Mouse (Mus musculus): ENCODE results near the gene Slc26a10.

The Slc26a10 gene

GRCm38 (mm10) chr10:127180695-127181047, 226 bp upstream of the Slc26a10 start:
- peak; percentile 8 for DNase-seq

- DNase-seq, result peak; percentile 42
These were observed 2.0 kb downstream of the Slc26a10 start for GRCm38 (mm10) chr10:127178286-127179027.

- DNase-seq, result peak; percentile 78
These were observed 2.7 kb downstream of the Slc26a10 start for GRCm38 (mm10) chr10:127177719-127178118.

- DNase-seq, result no peak
These were observed 3.2 kb downstream of the Slc26a10 start for GRCm38 (mm10) chr10:127177235-127177634.

- DNase-seq, result peak; percentile 28
These were observed 3.7 kb downstream of the Slc26a10 start for GRCm38 (mm10) chr10:127176756-127177155.

GRCm38 (mm10) chr10:127176228-127176627, 4.2 kb downstream of the Slc26a10 start:
- DNase-seq, result peak; percentile 12

- peak; percentile 13 for DNase-seq
These were observed 6.3 kb downstream of the Slc26a10 start for GRCm38 (mm10) chr10:127174170-127174569.

GRCm38 (mm10) chr10:127173148-127174065, 7.0 kb downstream of the Slc26a10 start:
- peak; percentile 20 for DNase-seq

GRCm38 (mm10) chr10:127171631-127172200, 8.7 kb downstream of the Slc26a10 start:
- DNase-seq, result peak; percentile 19

GRCm38 (mm10) chr10:127170837-127171272, 9.6 kb downstream of the Slc26a10 start:
- peak; percentile 56 for DNase-seq

GRCm38 (mm10) chr10:127170002-127170401, 10.4 kb downstream of the Slc26a10 start:
- peak; percentile 37 for DNase-seq

- peak; percentile 47 for DNase-seq
These were observed 12.7 kb downstream of the Slc26a10 start for GRCm38 (mm10) chr10:127167614-127168192.

GRCm38 (mm10) chr10:127166771-127167613, 13.5 kb downstream of the Slc26a10 start:
- DNase-seq, result peak; percentile 63

- DNase-seq, result no peak
These were observed 14.1 kb downstream of the Slc26a10 start for GRCm38 (mm10) chr10:127166404-127166715.

GRCm38 (mm10) chr10:127165654-127166403, 14.6 kb downstream of the Slc26a10 start:
- peak; percentile 77 for DNase-seq

- no peak for DNase-seq
These were observed 15.1 kb downstream of the Slc26a10 start for GRCm38 (mm10) chr10:127165354-127165653.

- DNase-seq, result peak; percentile 88
These were observed 15.7 kb downstream of the Slc26a10 start, which contains the start of gene B4galnt1 for GRCm38 (mm10) chr10:127164631-127165353. B4galnt1 (plus strand) TSS chr10:127165225.

- peak; percentile 22 for DNase-seq
These were observed 16.3 kb downstream of the Slc26a10 start for GRCm38 (mm10) chr10:127164190-127164589.

- peak; percentile 15 for DNase-seq
These were observed 17.6 kb downstream of the Slc26a10 start for GRCm38 (mm10) chr10:127162771-127163261.

- DNase-seq, result no peak
These were observed 19.7 kb downstream of the Slc26a10 start for GRCm38 (mm10) chr10:127160728-127161127.

- DNase-seq, result no peak
These were observed 20.4 kb downstream of the Slc26a10 start for GRCm38 (mm10) chr10:127160081-127160480.

Measured in cerebellum, adult 9-11 months (tissue).